In the genomic region with DNA sequence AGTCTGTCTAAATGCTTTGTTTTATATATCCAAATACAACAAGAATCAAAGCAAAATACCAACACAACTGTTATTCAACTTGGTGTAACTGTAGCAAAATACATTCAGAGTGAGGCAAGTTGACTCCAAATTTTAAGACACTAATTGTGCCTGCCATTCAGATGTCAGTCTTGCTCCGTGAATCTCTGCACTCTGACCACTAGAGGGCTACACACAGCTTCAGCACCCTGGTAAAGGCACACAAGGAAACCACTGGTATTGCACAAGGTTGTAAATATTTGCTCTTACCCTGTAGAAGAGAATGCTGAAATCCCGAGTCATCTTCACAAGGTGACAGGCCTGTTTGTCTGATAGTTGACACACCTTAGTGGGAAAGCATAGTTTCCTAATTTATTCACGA, we compare ENCODE assay signal across 8 mouse cellular contexts. TPM values are rescaled to one million over a fixed set of nuclear protein-coding genes. Genes with fewer than 3 reads are reported as not detected.
DNase-seq lines count a peak whose midpoint lies in the region; ATAC-seq and TF ChIP-seq lines count a peak whose summit lies in the region.

No protein-coding gene starts in this region.

- H3K9me3 ChIP-seq in midbrain, embryonic 10.5 days (replicated peaks): no peaks in the 10 kb centered on the region
- H3K9me3 ChIP-seq in midbrain, embryonic 16.5 days (replicated peaks; ENCODE audit: control insufficient read depth, low read length, poor library complexity, severe bottlenecking): no peaks in the 10 kb centered on the region
- no peaks in the 10 kb centered on the region for H3K9me3 ChIP-seq in lung, postnatal 0 days (ENCODE audit: low read length)

- H3K4me3 ChIP-seq in midbrain, embryonic 10.5 days: no peak overlapping the region
- H3K4me3 ChIP-seq in midbrain, embryonic 16.5 days (ENCODE audit: low read depth, low read length): no peak overlapping the region
- no peak overlapping the region for H3K4me3 ChIP-seq in lung, postnatal 0 days (ENCODE audit: low read depth, low read length)

- no peak overlapping the region for H3K4me2 ChIP-seq in midbrain, embryonic 16.5 days (ENCODE audit: low read length)
- H3K4me2 ChIP-seq in lung, postnatal 0 days (replicated peaks; ENCODE audit: low read depth, low read length): no peak overlapping the region

- no peak for TF ChIP-seq EP300 in lung, postnatal 0 days (IDR thresholded peaks at IDR 0.05)

- H3K36me3 ChIP-seq in midbrain, embryonic 10.5 days: peaks cover 18% of the 10 kb centered on the region; the same call in 1 of the 2 replicates
- no peaks in the 10 kb centered on the region for H3K36me3 ChIP-seq in midbrain, embryonic 16.5 days (ENCODE audit: control insufficient read depth, insufficient read depth, low read length)
- no peaks in the 10 kb centered on the region for H3K36me3 ChIP-seq in lung, postnatal 0 days (ENCODE audit: insufficient read depth, low read length)

- TF ChIP-seq CTCF in lung, postnatal 0 days (IDR thresholded peaks at IDR 0.05): peak; percentile 96

- no peak for ATAC-seq in midbrain, embryonic 16.5 days
- peak; percentile 88 for ATAC-seq in lung, postnatal 0 days

- peak; percentile 28 for DNase-seq in midbrain, embryonic 10.5 days (ENCODE audit: low spot score)
- peak; percentile 50 for DNase-seq in Muller cell, postnatal 12 days (ENCODE audit: inconsistent ontology term)
- DNase-seq in embryo, embryonic 11.5 days (ENCODE audit: low read depth, low spot score): peak; percentile 16
- peak; percentile 71 for DNase-seq in induced T-regulatory cell, adult 2 months (ENCODE audit: low read depth)
- peak; percentile 88 for DNase-seq in lung, postnatal 0 days (ENCODE audit: low spot score)
- peak; percentile 22 for DNase-seq in thymus, postnatal 25 days
- DNase-seq in ovary, postnatal 14 days (ENCODE audit: low spot score): no peak

- H3K27me3 ChIP-seq in midbrain, embryonic 10.5 days (ENCODE audit: low read depth, poor library complexity, severe bottlenecking): no peaks in the 10 kb centered on the region
- no peaks in the 10 kb centered on the region for H3K27me3 ChIP-seq in midbrain, embryonic 16.5 days (ENCODE audit: control insufficient read depth, insufficient read depth, low read depth, low read length)
- no peaks in the 10 kb centered on the region for H3K27me3 ChIP-seq in lung, postnatal 0 days (replicated peaks; ENCODE audit: insufficient read depth, low read length)

- no peak overlapping the region for H3K9ac ChIP-seq in midbrain, embryonic 16.5 days (ENCODE audit: low read depth, low read length)
- no peak overlapping the region for H3K9ac ChIP-seq in lung, postnatal 0 days (replicated peaks; ENCODE audit: low read depth)

- no peak overlapping the region for H3K27ac ChIP-seq in midbrain, embryonic 10.5 days (replicated peaks)
- no peak overlapping the region for H3K27ac ChIP-seq in midbrain, embryonic 16.5 days (ENCODE audit: low read length)
- no peak overlapping the region for H3K27ac ChIP-seq in lung, postnatal 0 days (ENCODE audit: low read length)

- no peaks in the 10 kb centered on the region for H3K4me1 ChIP-seq in midbrain, embryonic 10.5 days
- H3K4me1 ChIP-seq in midbrain, embryonic 16.5 days (ENCODE audit: control insufficient read depth, insufficient read depth, low read length): no peaks in the 10 kb centered on the region
- H3K4me1 ChIP-seq in lung, postnatal 0 days (ENCODE audit: insufficient read depth, low read depth, low read length): no peaks in the 10 kb centered on the region

- 56% methylated on average over 3 of the region's 3 CpGs for WGBS in midbrain, embryonic 10.5 days
- 47% methylated on average over 3 of the region's 3 CpGs for WGBS in midbrain, embryonic 16.5 days
- 27% methylated on average over 3 of the region's 3 CpGs for WGBS in lung, postnatal 0 days

RNA-seq across cellular contexts. Expression of a gene that starts 31.8 kb away (rescaled TPM):
- polyA plus RNA-seq in midbrain, embryonic 10.5 days (2016; fragmentation: Nextera tagmentation; extraction: Ambion mirVana): 28.7 and 34.0 TPM in 2 replicates
- polyA plus RNA-seq in midbrain, embryonic 16.5 days (2015; fragmentation: Nextera tagmentation; extraction: Ambion mirVana): 3.1 and 4.7 TPM in 2 replicates
- polyA plus RNA-seq in lung, postnatal 0 days (2015; fragmentation: Nextera tagmentation; extraction: Ambion mirVana): 2.5 and 3.1 TPM in 2 replicates
